Mouse (Mus musculus) MEL (cell line): ENCODE measurements around the gene Rab1a.

Experiments used
- CHD1 ChIP-seq: IDR thresholded peaks from 2 replicates; pipeline ENCODE4 v1.6.1; 2012; ENCODE audit warnings: low read depth, mild to moderate bottlenecking, inconsistent platforms, low read length, improper control_type of control experiment
- CHD2 ChIP-seq: IDR thresholded peaks from 2 replicates; pipeline ENCODE4 v1.6.1; 2011; ENCODE audit warnings: low read length, improper control_type of control experiment
- NELFE ChIP-seq: IDR thresholded peaks from 2 replicates; pipeline ENCODE4 v1.6.1; 2011; ENCODE audit warnings: low read depth, low read length, improper control_type of control experiment
- POLR2A ChIP-seq, 2 experiments: IDR thresholded peaks; 2 replicates each; pipeline ENCODE4 v1.6.1; 2011 to 2012; ENCODE audit warnings: low read length in 2 of 2, mild to moderate bottlenecking in 2 of 2, control low read depth in 1 of 2, improper control_type of control experiment in 1 of 2, low read depth in 1 of 2, moderate library complexity in 1 of 2; ENCODE audit not compliant: control insufficient read depth in 1 of 2, insufficient read depth in 1 of 2, poor library complexity in 1 of 2

- TF ChIP-seq NELFE (no peak), CHD2 (no peak), CHD1 (no peak), POLR2A (IDR thresholded peaks at IDR 0.05; ENCODE audit: control insufficient read depth in 1 of 2, insufficient read depth in 1 of 2, low read depth in 1 of 2, low read length in 2 of 2, poor library complexity in 1 of 2) (no peak)
Measured at GRCm38 (mm10) chr11:20205538-20205937, 4.3 kb downstream of the Rab1a start.
